Mouse (Mus musculus): Measurements from ENCODE around the gene Rbm26.

- TF ChIP-seq CTCF (IDR thresholded peaks at IDR 0.05; ENCODE audit: low read depth): no peak
- TF ChIP-seq EP300 (optimal IDR thresholded peaks at IDR 0.05): no peak
Observed at GRCm38 (mm10) chr14:105176381-105177168, 552 bp downstream of the Rbm26 start.
